Mouse (Mus musculus) heart, postnatal 0 days (tissue): ENCODE results near the gene Mb21d2. TPM values are rescaled to one million over a fixed set of nuclear protein-coding genes. Genes with fewer than 3 reads are reported as not detected.
A peak's percentile ranks its signal among the peaks of the same experiment; 100 is the strongest.

Experiments
- ATAC-seq: fragments of 200-750 bp; cut with Nextera tagmentation; 2 replicates; pipeline ENCODE4 v1.8.0; 2017; ENCODE audit warnings: low read depth, moderate number of reproducible peaks, moderate library complexity; ENCODE audit not compliant: insufficient read depth
- DNase-seq: peaks from one replicate; pipeline ENCODE4 v3.0.0-alpha.2; 2016; ENCODE audit warnings: low spot score
- H3K27ac ChIP-seq: fragments of 300-500 bp; sonication (generic); 2 replicates; pipeline ENCODE4 v1.5.1; 2014; ENCODE audit warnings: low read depth, mild to moderate bottlenecking
- H3K27me3 ChIP-seq: fragments of 300-500 bp; sonication (generic); 2 replicates; pipeline ENCODE4 v1.6.1; 2014; ENCODE audit warnings: low read length, mixed read lengths; ENCODE audit not compliant: control insufficient read depth, insufficient read depth
- H3K36me3 ChIP-seq: fragments of 300-500 bp; sonication (generic); replicated peaks from 2 replicates; pipeline ENCODE4 v1.6.1; 2014; ENCODE audit warnings: low read length, mixed read lengths; ENCODE audit not compliant: control insufficient read depth, insufficient read depth
- H3K4me1 ChIP-seq: fragments of 300-500 bp; sonication (generic); 2 replicates; pipeline ENCODE4 v1.6.1; 2014; ENCODE audit warnings: antibody characterized with exemption; ENCODE audit not compliant: control insufficient read depth, insufficient read depth
- H3K4me2 ChIP-seq: fragments of 300-500 bp; sonication (generic); 2 replicates; pipeline ENCODE4 v1.6.1; 2014; ENCODE audit warnings: low read depth, mild to moderate bottlenecking, low read length, moderate library complexity
- H3K4me3 ChIP-seq: fragments of 300-500 bp; sonication (generic); 2 replicates; pipeline ENCODE4 v1.5.1; 2014; ENCODE audit warnings: low read depth, low read length
- H3K9ac ChIP-seq: fragments of 300-500 bp; sonication (generic); replicated peaks from 2 replicates; pipeline ENCODE4 v1.6.1; 2014; ENCODE audit warnings: low read depth, low read length, mixed read lengths
- H3K9me3 ChIP-seq: fragments of 300-500 bp; sonication (generic); replicated peaks from 2 replicates; pipeline ENCODE4 v1.6.1; 2016; ENCODE audit warnings: low read length; ENCODE audit not compliant: control insufficient read depth
- CTCF ChIP-seq: IDR thresholded peaks from 2 replicates; pipeline ENCODE4 v1.5.1; 2016; ENCODE audit warnings: antibody characterized with exemption, control low read depth, low read depth
- EP300 ChIP-seq: IDR thresholded peaks from 2 replicates; pipeline ENCODE4 v1.6.1; 2016; ENCODE audit warnings: antibody characterized with exemption, low read depth
- WGBS: fragments of 180-500 bp; shearing (Covaris S2); extraction: QIAGEN DNeasy Blood & Tissue Kit; methylation state at CpG from one replicate; pipeline ENCODE4 v1.1.7; 2014; 5-methylcytosine and 5-hydroxymethylcytosine counted together
- polyA plus RNA-seq: library from polyadenylated mRNA; unstranded; fragments of >200 nt; fragmentation: Nextera tagmentation; extraction: Ambion mirVana; gene quantifications from 2 replicates; pipeline ENCODE4 v1.2.1, GENCODE M21; 2015
- total RNA-seq: library from RNA; depleted of rRNA; stranded (reverse); fragments of >200 nt; gene quantifications from 2 replicates; pipeline ENCODE4 v1.2.3, GENCODE M21; 2014; ENCODE audit warnings: low replicate concordance

Gene Mb21d2
- total and polyA plus RNA-seq, 2 experiments from 2014 or later: 1.9 to 15.6 TPM

GRCm38 (mm10) chr16:28859678-28860077 lies 69.8 kb downstream of the Mb21d2 start:
- Histone ChIP-seq H3K9me3 (no peaks in the 10 kb centered on the region), H3K4me3 (no peak overlapping the region), H3K36me3 (no peaks in the 10 kb centered on the region), H3K27ac (no peak overlapping the region), H3K27me3 (no peaks in the 10 kb centered on the region), H3K9ac (no peak overlapping the region), H3K4me2 (no peak overlapping the region), H3K4me1 (peaks cover 10% of the 10 kb centered on the region; the same call in 1 of the 2 replicates)
- ATAC-seq (no peak), DNase-seq (no peak)
- TF ChIP-seq EP300: no peak
- TF ChIP-seq CTCF: no peak
- WGBS: 44% methylated on average over 7 of the region's 7 CpGs

DNA sequence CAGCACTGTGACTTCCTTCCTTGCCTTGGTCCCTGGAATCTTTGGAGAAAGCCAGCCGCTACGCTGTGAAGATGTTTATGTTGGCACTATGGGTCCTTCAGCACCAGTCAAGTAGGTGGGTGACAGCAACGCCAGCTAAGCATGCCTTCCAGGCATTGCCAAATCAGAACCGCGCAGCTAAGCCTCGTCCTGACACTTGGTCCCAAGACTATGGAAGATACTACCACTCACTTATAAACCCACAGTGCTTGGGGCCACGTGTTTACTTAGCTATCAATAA lies 70.5 kb downstream of the Mb21d2 start:
- Histone ChIP-seq H3K9ac (no peak overlapping the region), H3K4me2 (no peak overlapping the region), H3K4me3 (no peak overlapping the region), H3K36me3 (no peaks in the 10 kb centered on the region), H3K4me1 (peaks cover 10% of the 10 kb centered on the region; the same call in 1 of the 2 replicates), H3K27me3 (no peaks in the 10 kb centered on the region), H3K9me3 (no peaks in the 10 kb centered on the region), H3K27ac (no peak overlapping the region)
- ATAC-seq (no peak), DNase-seq (no peak)
- WGBS: 67% methylated on average over 7 of the region's 7 CpGs
- no peak for TF ChIP-seq CTCF
- TF ChIP-seq EP300: no peak

DNA sequence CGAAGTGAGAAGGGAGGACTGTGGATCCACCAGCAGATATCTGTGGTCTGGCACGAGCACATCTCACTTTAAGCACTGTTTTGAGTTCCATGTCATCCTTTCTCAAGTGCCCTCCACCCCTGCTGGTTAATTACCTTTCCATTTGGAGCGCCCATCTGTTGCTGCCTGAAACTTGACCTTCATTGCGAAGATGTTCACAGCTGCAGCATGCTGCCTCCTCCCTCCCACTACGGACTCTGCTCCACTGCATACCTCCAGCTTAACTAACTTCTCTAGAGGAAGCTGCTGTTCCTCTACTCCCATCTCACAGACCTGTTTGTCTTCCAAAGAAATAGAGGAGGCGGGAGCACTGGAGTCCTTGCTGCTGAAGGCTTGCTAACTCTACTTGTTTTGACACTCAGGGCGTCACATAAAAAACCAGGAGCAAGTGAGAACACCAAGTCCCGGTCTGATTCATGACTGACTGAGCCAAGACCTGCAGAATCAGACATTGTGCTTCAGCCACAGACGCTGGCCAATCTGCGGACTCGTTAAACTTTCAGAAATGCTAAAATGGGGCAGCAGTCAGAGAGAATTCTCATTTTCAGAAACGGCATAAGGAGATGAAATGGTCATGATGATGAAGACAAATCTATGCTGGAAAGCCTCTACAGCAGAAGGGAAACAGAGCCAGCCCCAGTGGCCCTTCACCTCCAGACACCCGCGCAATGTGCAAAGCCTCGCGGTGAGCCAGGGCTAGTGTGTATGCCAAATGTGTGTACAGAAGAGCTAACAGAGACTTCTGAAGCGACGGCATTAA lies 71.1 kb downstream of the Mb21d2 start:
- no peaks in the 10 kb centered on the region for H3K9me3 ChIP-seq
- H3K27ac ChIP-seq: no peak overlapping the region
- TF ChIP-seq EP300 (no peak), CTCF (no peak)
- no peaks in the 10 kb centered on the region for H3K27me3 ChIP-seq
- DNase-seq (no peak), ATAC-seq (no peak)
- H3K4me2 ChIP-seq: no peak overlapping the region
- 70% methylated on average over 18 of the region's 18 CpGs for WGBS
- no peak overlapping the region for H3K4me3 ChIP-seq
- no peak overlapping the region for H3K9ac ChIP-seq
- no peaks in the 10 kb centered on the region for H3K36me3 ChIP-seq
- H3K4me1 ChIP-seq: peaks cover 10% of the 10 kb centered on the region; the same call in 1 of the 2 replicates

GRCm38 (mm10) chr16:28851409-28851821 lies 78.1 kb downstream of the Mb21d2 start:
- peak; percentile 19 for DNase-seq
- no peak overlapping the region for H3K27ac ChIP-seq
- H3K4me3 ChIP-seq: no peak overlapping the region
- TF ChIP-seq EP300 (no peak), CTCF (no peak)
- H3K27me3 ChIP-seq: no peaks in the 10 kb centered on the region
- H3K4me2 ChIP-seq: peak overlapping the region; percentile 27
- ATAC-seq: no peak
- no peaks in the 10 kb centered on the region for H3K36me3 ChIP-seq
- H3K9ac ChIP-seq: no peak overlapping the region
- 50% methylated on average over 11 of the region's 11 CpGs for whole genome bisulfite sequencing
- peaks cover 6% of the 10 kb centered on the region; the same call in 1 of the 2 replicates for H3K9me3 ChIP-seq
- no peaks in the 10 kb centered on the region for H3K4me1 ChIP-seq

GRCm38 (mm10) chr16:28850881-28851280 lies 78.6 kb downstream of the Mb21d2 start:
- 57% methylated on average over 14 of the region's 14 CpGs for WGBS
- no peak for DNase-seq

DNA sequence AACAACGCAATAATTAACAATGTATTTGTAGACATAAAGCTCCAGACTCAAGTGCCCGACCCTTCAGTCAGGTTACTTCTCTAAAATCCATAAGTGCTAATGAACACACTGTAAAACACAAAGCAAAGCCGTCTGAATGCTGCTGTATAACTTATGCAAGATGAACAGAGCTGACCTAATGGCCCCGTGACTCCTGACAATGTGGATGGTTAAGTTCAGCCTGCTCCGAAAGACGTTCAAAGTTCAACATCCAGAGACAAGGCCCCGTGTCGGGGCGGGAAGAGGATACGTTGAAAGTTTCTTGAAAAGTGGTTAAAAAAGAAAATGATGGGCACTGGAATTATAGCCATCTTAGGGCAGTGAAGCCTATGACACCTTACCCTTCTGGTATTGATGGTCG lies 83.3 kb downstream of the Mb21d2 start:
- no peaks in the 10 kb centered on the region for H3K4me1 ChIP-seq
- TF ChIP-seq EP300 (no peak), CTCF (no peak)
- no peak overlapping the region for H3K9ac ChIP-seq
- no peak overlapping the region for H3K4me3 ChIP-seq
- no peak overlapping the region for H3K4me2 ChIP-seq
- DNase-seq: no peak
- H3K9me3 ChIP-seq: peaks cover 6% of the 10 kb centered on the region; the same call in 1 of the 2 replicates
- H3K36me3 ChIP-seq: no peaks in the 10 kb centered on the region
- WGBS: 90% methylated on average over 11 of the region's 11 CpGs
- H3K27me3 ChIP-seq: no peaks in the 10 kb centered on the region
- ATAC-seq: no peak
- H3K27ac ChIP-seq: no peak overlapping the region

More at GRCm38 (mm10) chr16:28850881-28851280, 78.6 kb downstream of the Mb21d2 start:
- Histone ChIP-seq H3K9ac (no peak overlapping the region), H3K9me3 (peaks cover 6% of the 10 kb centered on the region; the same call in 1 of the 2 replicates), H3K27me3 (no peaks in the 10 kb centered on the region), H3K4me1 (no peaks in the 10 kb centered on the region), H3K27ac (no peak overlapping the region), H3K4me2 (peak overlapping the region; percentile 27), H3K36me3 (no peaks in the 10 kb centered on the region), H3K4me3 (no peak overlapping the region)
- no peak for ATAC-seq
- TF ChIP-seq CTCF (no peak), EP300 (no peak)
